Mouse (Mus musculus) heart, postnatal 14 days (tissue): ENCODE measurements around the gene Atad3a. TPM values are rescaled to one million over a fixed set of nuclear protein-coding genes. Genes with fewer than 3 reads are reported as not detected.
"Not testable (repeated sequence)": the region's sequence is repeated elsewhere in the genome, so short reads cannot be mapped to it uniquely, and the experiment has no call there.

ENCODE experiments used
- DNase-seq, 2 experiments: peaks; one replicate each; pipeline ENCODE4 v3.0.0; 2021 to 2022
- intact Hi-C: fragments of 180-260 bp; cut with DNase I; formaldehyde crosslinking; loops from one replicate; pipeline ENCODE4 v1.15.1; 2025
- total RNA-seq, 2 experiments: library from RNA; stranded (reverse); gene quantifications; 2 replicates each; pipeline ENCODE4 v1.2.3; 2021

Atad3a gene
- total RNA-seq, 2 experiments from 2014 or later, result 54.3 to 59.2 TPM

GRCm38 (mm10) chr4:155744474-155744873 is 16.4 kb downstream of the Atad3a start:
- no peak for DNase-seq
- intact Hi-C loops, result no loop called here

- intact Hi-C loops, result no loop called here
These were observed 18.2 kb downstream of the Atad3a start for GRCm38 (mm10) chr4:155742684-155743083.

GRCm38 (mm10) chr4:155740681-155741080 is 20.2 kb downstream of the Atad3a start:
- intact Hi-C loops, DNase-seq: not testable (repeated sequence)

More at GRCm38 (mm10) chr4:155742684-155743083, 18.2 kb downstream of the Atad3a start:
- DNase-seq, result no peak

- intact Hi-C loops, result no loop called here
- peak; percentile 50 to 59 for DNase-seq
These were observed 20.9 kb downstream of the Atad3a start for GRCm38 (mm10) chr4:155739741-155740636.

- intact Hi-C loops, result no loop called here
- DNase-seq, result no peak
These were observed 21.7 kb downstream of the Atad3a start for GRCm38 (mm10) chr4:155739152-155739551.

- intact Hi-C loops, result no loop called here
- no peak for DNase-seq
These were observed 22.6 kb downstream of the Atad3a start for GRCm38 (mm10) chr4:155738262-155738661.

- no peak for DNase-seq
- intact Hi-C loops, result no loop called here
These were observed 24.5 kb downstream of the Atad3a start for GRCm38 (mm10) chr4:155736421-155736820.

GRCm38 (mm10) chr4:155735788-155736187 is 25.1 kb downstream of the Atad3a start:
- intact Hi-C loops, result no loop called here
- no peak for DNase-seq

GRCm38 (mm10) chr4:155734951-155735702 is 25.8 kb downstream of the Atad3a start:
- intact Hi-C loops, result no loop called here
- DNase-seq, result peak; percentile 38 to 45

- intact Hi-C loops, result no loop called here
- DNase-seq, result peak; percentile 86 to 89
These were observed 26.4 kb downstream of the Atad3a start, which contains the start of gene Tmem240 for GRCm38 (mm10) chr4:155734350-155734941. Tmem240 (plus strand) TSS chr4:155734800.

- DNase-seq, result no peak
- intact Hi-C loops, result no loop called here
These were observed 27.6 kb downstream of the Atad3a start for GRCm38 (mm10) chr4:155733267-155733666.

- no peak for DNase-seq
- intact Hi-C loops, result no loop called here
These were observed 32.9 kb downstream of the Atad3a start for GRCm38 (mm10) chr4:155727993-155728392.

GRCm38 (mm10) chr4:155721668-155722083 is 39.2 kb downstream of the Atad3a start:
- intact Hi-C loops, result loop anchor here (2.0 kb wide), 1 partner anchor 49 kb away; no protein-coding TSS in a partner anchor
- peak in 1 of 2 experiments; percentile 26 for DNase-seq

GRCm38 (mm10) chr4:155710521-155711252 is 50.2 kb downstream of the Atad3a start:
- intact Hi-C loops, result no loop called here
- DNase-seq, result peak in 1 of 2 experiments; percentile 23

GRCm38 (mm10) chr4:155708988-155709387 is 51.9 kb downstream of the Atad3a start:
- DNase-seq, result no peak
- intact Hi-C loops, result no loop called here

- intact Hi-C loops, result no loop called here
- DNase-seq, result no peak
These were observed 52.3 kb downstream of the Atad3a start for GRCm38 (mm10) chr4:155708582-155708981.

GRCm38 (mm10) chr4:155705592-155705929 is 55.3 kb downstream of the Atad3a start:
- DNase-seq, result no peak
- intact Hi-C loops, result no loop called here

- peak; percentile 94 to 96 for DNase-seq
- intact Hi-C loops, result no loop called here
These were observed 55.9 kb downstream of the Atad3a start, which contains the start of gene Ssu72 for GRCm38 (mm10) chr4:155704721-155705591. Ssu72 (plus strand) TSS chr4:155704800.

GRCm38 (mm10) chr4:155703425-155703929 is 57.4 kb downstream of the Atad3a start:
- DNase-seq, result no peak
- intact Hi-C loops, result no loop called here
